Mouse (Mus musculus) layer of hippocampus, postnatal 25 days (tissue): ENCODE data around the gene Faap24. TPM values are rescaled to one million over a fixed set of nuclear protein-coding genes. Genes with fewer than 3 reads are reported as not detected.

Experiments
- DNase-seq, 2 experiments: peaks; one replicate each; pipeline ENCODE4 v3.0.0; 2022; ENCODE audit warnings: mixed read lengths in 2 of 2, low spot score in 1 of 2; ENCODE audit errors: extremely low spot score in 1 of 2
- total RNA-seq, 2 experiments: library from RNA; stranded (reverse); gene quantifications; 2 replicates each; pipeline ENCODE4 v1.2.3; 2021

The Faap24 gene
- total RNA-seq, 2 experiments from 2014 or later: 5.3 to 6.9 TPM

- DNase-seq: no peak
Measured at GRCm38 (mm10) chr7:35372483-35373017, 24.1 kb downstream of the Faap24 start.

GRCm38 (mm10) chr7:35371096-35371495 is 25.5 kb downstream of the Faap24 start:
- DNase-seq: no peak

- DNase-seq: no peak
Measured at GRCm38 (mm10) chr7:35365161-35365910, 31.3 kb downstream of the Faap24 start.

GRCm38 (mm10) chr7:35362868-35363267 is 33.8 kb downstream of the Faap24 start:
- no peak for DNase-seq

- no peak for DNase-seq
Measured at GRCm38 (mm10) chr7:35362253-35362652, 34.4 kb downstream of the Faap24 start.

GRCm38 (mm10) chr7:35357621-35358020 is 39.0 kb downstream of the Faap24 start:
- DNase-seq: no peak

- no peak for DNase-seq
Measured at GRCm38 (mm10) chr7:35355303-35355872, 41.2 kb downstream of the Faap24 start.

- no peak for DNase-seq
Measured at GRCm38 (mm10) chr7:35353306-35353705, 43.3 kb downstream of the Faap24 start.

GRCm38 (mm10) chr7:35351155-35351554 is 45.5 kb downstream of the Faap24 start:
- DNase-seq: no peak

- DNase-seq: no peak
Measured at GRCm38 (mm10) chr7:35349886-35350684, 46.6 kb downstream of the Faap24 start.

- DNase-seq: no peak
Measured at GRCm38 (mm10) chr7:35349022-35349421, 47.6 kb downstream of the Faap24 start.

GRCm38 (mm10) chr7:35347918-35348700 is 48.5 kb downstream of the Faap24 start:
- no peak for DNase-seq

- DNase-seq: no peak
Measured at GRCm38 (mm10) chr7:35344785-35345330, 51.8 kb downstream of the Faap24 start.

GRCm38 (mm10) chr7:35342498-35342897 is 54.1 kb downstream of the Faap24 start:
- no peak for DNase-seq

Other genes starting within 250 kb of the Faap24 start
- 10 to 100 TPM; 49.4 to 52.3 TPM for gene Slc7a10, start 210.5 kb downstream of the Faap24 start, total RNA-seq
- 10 to 100 TPM; 69.7 to 76.6 TPM for gene Lrp3, start 181.3 kb downstream of the Faap24 start, total RNA-seq
- gene Gpatch1, start 78.4 kb downstream of the Faap24 start, total RNA-seq: 10 to 100 TPM; 24.2 to 24.4 TPM
- 1 to 10 TPM; 3.1 to 4.2 TPM for gene Rhpn2, start 62.7 kb downstream of the Faap24 start, total RNA-seq
- 10 to 100 TPM; 11.8 to 22.6 TPM for gene Cep89, start 199 bp upstream of the Faap24 start, total RNA-seq
- gene Slc7a9, start 52.0 kb upstream of the Faap24 start, total RNA-seq: not detected
- under 1 TPM; 0.39 to 0.89 TPM for gene Tdrd12, start 140.9 kb upstream of the Faap24 start, total RNA-seq
- gene Nudt19, start 159.5 kb upstream of the Faap24 start, total RNA-seq: 10 to 100 TPM; 65.8 to 73.0 TPM
- gene Rgs9bp, start 188.7 kb upstream of the Faap24 start, total RNA-seq: under 1 TPM; 0.30 to 0.31 TPM
- gene Ankrd27, start 189.4 kb upstream of the Faap24 start, total RNA-seq: 10 to 100 TPM; 31.6 to 40.0 TPM